Mouse (Mus musculus) fat pad, adult 2 months (tissue): ENCODE measurements around the gene Gbp6.
A peak's percentile ranks its signal among the peaks of the same experiment; 100 is the strongest.
"Not testable (repeated sequence)": the region's sequence is repeated elsewhere in the genome, so short reads cannot be mapped to it uniquely, and the experiment has no call there.

ENCODE experiments used
- DNase-seq: peaks from one replicate; pipeline ENCODE4 v3.0.0-alpha.2; 2011; ENCODE audit warnings: low read depth, low spot score; ENCODE audit errors: extremely low read depth

Gene Gbp6

DNA sequence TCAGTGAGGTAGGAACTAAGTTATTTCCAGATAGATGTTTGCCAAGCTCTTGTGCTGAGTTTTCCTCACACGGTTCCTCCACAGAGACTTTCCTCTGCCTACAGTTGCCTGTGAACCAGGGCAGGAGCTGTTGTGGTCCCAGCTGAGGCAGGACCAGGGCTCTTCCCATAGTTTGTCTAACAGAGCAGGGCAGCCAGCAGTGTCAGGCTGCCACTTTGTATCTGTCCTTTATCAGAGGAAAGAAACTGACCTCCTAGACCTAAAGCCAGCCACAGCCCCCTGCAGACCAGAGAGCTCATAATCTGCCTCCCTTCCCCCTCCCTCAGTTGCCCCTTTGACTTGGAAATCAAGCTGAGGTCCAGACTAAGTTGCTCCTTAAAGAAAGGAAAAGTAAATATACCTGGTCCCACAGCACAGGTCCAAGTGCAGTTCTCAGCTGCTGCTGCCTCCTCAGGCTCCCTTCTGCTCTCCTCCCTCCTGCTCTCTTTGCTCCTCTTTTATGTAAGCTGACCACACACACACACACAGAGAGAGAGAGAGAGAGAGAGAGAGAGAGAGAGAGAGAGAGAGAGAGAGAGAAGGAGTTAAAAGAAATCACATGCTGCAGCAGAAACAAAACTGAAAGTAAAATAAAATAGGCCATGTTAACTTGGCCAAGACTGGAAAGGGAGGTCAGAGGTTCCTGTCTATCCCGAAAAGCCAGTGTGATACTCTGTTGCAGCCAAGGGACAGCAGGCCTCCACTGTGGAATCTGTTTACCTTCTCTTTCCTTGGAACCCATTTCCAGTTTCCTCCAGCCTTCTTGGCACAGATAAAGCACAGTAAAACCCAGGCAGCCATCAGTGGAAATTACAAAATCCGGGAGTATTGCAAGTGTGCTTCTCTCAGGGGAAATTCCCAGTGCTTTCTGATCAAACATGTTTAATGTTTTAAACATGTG, at the start of gene Gbp6, which contains the start of gene Gm43302:
TSS of gene Gbp6 (minus strand) at position 473 of the 940 bp plus-strand sequence.
TSS of gene Gm43302 (minus strand) at position 470 of the 940 bp plus-strand sequence.
- DNase-seq = peak; percentile 7

DNA sequence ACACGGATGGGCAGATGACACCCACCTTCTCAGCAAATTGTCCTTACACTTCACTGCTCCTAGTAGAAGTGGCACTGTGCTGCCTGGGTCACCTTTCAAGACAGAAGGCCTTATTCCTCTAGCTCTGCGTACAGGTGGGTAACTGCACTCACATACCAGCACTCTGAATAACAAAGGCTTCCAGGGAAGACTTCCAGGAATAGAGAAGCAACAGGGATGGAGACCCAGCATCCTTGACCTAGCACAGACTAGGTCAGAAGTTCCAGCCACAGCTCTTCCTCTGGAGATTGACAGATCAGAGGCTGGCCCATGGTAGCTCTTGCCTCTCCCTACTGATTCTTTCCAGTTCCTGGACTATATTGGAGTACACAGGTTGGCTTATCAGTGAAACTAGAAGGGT, 47.8 kb upstream of the Gbp6 start:
- no peak for DNase-seq

DNA sequence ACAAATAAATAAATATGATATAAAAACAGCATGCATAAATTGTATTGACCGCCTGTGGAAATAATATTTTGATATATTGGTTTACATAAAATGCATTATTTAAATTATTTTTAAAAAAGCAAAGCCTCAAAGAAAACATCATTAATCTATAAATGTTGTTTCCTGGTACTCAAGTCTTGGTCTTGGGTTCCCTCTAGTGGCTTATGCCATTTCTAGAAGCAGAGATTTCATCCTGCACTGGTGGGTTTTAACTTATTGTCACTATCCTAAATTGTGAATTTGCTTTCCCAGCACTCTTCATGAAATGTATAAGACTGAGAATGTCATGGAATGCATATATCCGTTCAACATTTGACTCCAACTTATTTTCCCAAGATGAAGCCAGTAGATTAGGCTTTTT, 29.0 kb upstream of the Gbp6 start:
- DNase-seq = no peak

DNA sequence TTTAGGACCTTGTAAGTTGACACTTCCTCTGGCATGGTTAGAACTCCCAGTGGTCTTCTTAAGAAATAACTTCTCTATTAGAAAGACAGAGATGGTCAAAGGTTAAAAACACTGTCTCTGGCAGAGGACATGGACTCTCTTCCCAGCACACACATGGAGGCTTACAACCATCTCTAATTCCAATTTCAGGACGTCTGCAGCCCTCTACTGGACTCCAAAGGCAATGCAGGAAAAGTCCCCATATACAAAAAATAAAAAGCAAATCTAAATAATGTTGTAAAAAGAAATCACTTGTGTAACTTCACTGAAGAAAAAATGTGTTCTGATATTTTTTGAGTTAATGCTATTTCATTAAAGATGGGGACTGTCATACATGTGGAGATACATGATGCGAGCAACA, 17.4 kb upstream of the Gbp6 start:
- no peak for DNase-seq

DNA sequence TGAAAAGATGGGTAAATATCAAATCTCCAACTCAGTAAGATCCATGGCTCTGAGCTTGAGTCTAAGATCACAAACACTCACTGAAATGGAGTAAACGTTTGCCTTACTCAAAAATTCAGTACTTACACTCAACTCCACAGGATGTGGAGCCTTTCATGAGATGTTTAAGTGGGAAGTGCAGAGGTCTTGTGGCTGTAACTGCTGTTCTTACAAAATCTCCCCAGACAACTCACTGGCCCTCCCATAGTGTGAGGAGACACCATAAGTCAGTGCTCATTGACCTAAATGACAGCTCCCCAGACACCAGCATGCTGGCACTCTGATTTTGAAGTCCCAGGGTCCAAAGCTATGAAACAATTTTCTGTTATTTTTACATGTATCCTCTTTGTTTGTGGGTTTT, 15.7 kb upstream of the Gbp6 start:
- not testable (repeated sequence) for DNase-seq

DNA sequence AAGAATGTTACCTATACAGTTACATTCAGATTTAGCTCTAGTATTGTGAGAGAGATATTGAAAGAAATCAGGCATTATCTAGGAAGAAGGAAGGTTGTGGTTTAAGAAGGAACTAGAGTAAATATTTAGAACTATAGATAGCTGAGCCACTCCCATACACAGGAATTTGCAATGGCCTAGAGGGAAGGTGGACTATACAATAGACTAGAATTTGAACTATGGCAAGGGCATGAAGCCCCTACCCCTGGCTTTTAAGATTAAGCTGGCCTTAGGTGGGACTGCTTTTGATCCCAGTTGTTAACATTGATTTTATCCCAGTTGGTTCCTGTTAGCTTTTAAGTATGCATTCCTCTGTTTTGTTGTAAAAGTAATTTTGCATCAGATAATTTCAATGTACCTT, 13.4 kb upstream of the Gbp6 start:
- DNase-seq = not testable (repeated sequence)

DNA sequence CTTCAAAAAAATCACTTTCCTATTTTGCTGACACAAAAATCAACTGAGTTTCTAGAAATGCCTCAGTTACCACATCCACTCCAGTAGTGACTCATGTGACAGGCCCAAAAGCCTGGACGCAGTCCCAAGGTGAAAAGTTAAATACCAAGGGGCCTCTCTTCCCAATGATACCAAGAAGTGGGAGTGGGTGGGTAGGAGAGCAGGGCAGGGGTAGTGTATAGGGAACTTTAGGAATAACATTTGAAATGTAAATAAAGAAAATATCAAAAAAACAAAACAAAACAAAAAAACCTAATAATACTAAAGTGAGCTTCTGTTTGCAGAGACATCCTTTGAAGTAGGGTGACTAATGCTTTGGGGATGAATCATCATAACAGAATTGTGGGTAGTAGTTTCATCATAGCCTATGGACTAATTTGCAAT, 12.7 kb upstream of the Gbp6 start:
- no peak for DNase-seq

DNA sequence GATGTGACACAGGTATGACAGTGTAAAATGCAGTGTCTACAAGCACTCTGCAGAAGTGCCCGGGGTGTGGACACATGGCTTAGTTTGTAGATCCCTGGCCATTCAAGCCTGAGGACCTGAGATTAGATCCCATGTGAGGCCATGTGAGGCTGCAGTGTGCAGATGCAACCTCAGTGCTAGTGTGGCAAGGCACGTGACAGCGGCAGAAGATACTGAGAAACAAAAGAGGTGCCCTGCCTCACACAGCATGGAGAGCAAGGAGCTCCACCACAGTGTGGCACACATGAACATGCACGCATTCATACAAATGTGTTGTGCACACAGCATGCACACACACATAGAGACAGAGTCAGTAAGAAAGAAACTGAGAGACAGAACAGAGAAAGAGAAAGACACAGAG, 12.2 kb upstream of the Gbp6 start:
- not testable (repeated sequence) for DNase-seq

DNA sequence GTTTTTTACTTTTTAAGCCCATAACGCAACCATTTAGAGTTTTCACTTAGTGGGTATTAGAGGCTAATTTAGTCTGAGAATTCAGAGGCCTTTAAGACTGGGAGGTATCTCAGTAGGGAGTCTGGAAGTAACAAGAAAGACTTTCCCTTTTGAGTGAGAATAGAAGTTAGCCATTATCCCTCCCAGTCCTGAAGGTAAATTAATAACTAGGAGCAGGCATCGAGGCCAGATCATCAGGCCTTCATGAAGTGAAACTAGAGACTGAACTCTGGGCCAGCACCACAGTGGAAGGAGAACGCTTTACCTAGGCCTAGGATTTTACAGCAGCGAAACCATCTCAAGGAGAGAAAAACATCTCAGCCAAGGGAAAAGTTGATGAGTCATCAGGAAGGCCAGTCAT, 8.5 kb upstream of the Gbp6 start:
- DNase-seq = no peak

DNA sequence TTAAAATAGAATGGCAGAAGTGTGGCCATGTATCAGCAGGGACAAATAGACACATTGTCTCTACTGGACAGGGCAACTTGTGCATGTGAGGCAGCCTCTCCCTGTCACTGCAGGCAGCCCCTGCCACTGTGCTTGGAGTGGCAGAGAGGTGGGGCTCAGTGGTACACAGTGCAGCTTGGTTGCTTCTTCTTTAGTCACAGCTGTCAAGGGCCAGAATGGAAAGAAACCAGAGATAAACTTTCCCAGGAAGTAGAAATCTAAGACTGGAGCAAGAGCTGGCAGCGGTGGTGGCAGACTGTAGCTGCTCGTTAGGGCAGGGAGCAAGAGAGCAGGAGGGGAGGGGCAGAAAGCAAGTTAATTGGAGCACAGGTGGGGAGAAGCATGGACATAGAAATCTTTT, 8.0 kb upstream of the Gbp6 start:
- DNase-seq = no peak

DNA sequence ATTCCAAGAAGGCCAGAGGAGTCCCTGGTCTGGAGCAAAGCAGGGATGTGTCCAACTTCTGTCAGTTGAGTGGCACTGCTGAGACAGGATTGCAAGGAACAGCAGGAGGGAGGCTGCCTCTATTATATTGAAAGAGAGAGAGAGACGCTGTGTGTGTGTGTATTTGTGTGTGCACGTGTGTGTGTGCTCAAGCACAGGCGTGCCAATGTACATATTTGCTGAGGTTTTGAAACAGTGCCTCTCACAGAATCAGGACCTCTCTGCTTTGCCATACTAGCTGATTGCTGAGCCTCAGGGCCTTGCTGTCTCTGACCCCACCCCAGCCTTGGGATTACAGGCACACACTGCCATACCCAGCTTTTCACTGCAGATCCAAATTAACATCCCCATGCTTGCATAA, 2.2 kb upstream of the Gbp6 start:
- no peak for DNase-seq

DNA sequence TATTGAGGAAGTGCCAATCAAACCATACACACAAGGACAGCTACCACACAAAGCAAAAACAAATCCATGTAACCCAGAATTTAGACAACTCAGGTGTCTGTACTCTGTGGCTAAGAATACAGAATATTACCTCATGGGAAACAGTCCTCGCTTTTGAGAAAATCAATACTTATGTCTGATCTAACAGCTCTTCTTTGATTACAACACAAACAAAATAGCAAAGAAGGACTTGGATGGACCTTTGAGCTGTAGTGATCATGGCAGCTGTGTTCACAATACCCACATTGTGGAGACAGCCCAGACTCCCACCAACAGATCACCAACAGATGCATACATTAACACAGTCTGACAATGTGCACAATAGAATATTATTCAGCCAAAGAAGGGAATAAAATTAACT, 1.0 kb downstream of the Gbp6 start:
- no peak for DNase-seq

DNA sequence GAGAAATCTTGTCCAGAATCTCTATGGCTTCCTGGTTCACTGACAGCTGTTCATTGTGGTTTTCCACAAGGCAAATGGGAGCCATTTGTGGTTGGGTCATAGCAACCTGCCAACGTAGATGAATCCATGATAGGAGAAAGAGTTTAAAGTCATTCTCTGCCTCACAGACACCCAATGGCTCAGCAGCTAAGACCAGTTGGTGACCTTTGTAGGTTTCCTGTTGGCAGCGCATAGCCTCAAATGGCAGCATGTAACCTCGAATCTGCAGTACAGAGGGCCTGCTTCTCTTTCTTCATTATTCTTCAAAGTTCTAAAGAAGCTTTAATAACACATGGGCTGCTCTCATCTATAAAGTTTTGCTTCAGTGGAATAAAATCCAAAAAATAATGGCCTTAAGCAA, 2.6 kb downstream of the Gbp6 start:
- DNase-seq = not testable (repeated sequence)

DNA sequence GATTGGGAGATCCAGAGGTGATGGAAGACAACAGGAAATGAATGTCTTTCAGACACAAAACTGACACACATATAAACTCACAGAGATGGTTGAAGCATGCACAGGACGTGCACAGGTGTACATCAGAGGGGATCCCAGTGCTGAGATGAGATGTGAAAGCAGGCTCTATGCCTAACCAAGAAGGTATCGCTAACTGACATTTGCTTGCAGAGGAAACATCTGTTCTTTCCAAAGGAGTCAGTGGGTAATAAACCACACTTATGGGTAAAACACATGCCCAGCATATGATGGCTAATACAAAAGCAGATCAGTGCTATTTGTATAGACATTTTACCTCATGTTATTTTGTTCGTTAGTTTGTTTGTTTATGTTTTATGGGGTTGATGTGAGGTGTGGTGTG, 32.8 kb downstream of the Gbp6 start:
- not testable (repeated sequence) for DNase-seq

DNA sequence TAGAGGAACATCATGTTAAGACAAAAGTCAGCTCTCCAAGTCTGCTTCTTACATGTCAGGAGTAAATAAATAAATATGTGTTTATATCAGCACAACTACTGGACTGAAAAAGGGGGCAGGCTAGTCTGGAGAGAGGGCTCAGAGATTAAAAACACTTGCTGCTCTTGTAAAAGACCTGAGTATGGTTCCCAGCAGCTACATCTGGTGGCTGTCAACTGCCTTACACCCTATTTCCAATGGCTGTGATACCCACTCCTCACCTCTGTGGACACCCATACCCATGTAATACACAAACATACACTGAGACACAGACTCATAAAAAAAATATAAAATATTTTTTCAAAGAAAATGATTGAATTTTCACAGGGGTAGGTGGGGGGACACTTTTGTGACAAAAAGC, 41.0 kb downstream of the Gbp6 start:
- no peak for DNase-seq

DNA sequence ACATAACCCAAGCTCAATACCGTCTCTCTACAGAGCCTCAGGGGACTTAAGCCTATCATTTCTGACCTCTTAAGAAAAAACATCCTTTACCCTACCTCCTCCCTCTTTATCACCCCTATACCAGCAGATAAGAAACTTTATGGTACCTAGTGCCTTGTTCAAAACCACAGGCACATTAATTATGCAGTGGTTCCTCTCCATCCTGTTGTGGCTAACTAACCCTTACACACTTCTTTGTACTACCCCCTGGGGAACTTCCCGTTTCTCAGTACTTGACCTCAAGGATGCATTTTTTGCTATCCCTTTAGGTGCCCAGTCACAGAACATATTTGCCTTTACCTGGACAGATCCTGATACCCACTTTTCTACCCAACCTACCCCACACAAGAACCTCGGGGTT, 48.8 kb downstream of the Gbp6 start:
- not testable (repeated sequence) for DNase-seq

DNA sequence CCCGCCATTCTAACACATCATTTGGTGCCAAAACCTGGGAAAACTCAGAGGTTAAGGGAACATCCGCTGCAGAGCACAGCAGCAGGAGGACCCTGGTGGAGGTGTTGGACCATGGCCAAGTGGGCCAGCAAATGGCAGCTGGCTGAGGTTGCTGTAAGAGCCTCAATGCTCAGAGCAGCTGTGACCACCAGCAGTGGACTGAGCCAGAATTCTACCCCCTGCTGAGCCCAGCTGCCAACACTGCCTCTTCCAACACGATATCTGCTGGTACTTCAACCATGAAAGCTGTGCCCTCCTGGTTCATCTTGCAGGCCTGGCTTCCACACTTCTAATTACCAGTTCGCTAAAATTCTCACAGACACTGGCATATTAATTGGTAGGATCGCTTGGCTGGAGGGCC, 52.5 kb downstream of the Gbp6 start:
- DNase-seq = not testable (repeated sequence)

DNA sequence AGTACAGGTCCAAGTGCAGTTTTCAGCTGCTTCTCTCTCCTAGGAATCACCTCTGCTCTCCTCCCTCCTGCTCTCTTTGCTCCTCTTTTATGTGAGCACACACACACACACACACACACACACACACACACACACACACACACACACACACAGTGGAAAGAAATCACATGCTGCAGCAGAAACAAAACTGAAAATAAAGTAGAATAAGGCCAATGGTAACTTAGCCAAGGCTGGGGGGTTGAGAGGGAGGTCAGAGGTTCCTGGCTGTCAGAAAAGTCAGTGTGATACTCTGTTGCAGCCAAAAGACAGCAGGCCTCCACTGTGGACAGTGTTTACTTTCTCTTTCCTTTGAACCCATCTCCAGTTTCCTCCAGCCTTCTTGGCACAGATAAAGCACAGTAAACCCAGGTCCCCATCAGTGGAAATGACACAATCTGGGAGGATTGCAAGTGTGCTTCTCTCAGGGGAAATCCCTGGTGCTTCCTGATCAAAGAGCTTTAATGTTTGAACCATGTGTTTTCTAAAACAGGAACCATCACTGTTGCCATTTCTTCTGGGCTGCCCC, 53.9 kb downstream of the Gbp6 start, which contains the start of gene Gbp10:
TSS of gene Gbp10 (minus strand) at position 51 of the 565 bp plus-strand sequence.
- DNase-seq = not testable (repeated sequence)

DNA sequence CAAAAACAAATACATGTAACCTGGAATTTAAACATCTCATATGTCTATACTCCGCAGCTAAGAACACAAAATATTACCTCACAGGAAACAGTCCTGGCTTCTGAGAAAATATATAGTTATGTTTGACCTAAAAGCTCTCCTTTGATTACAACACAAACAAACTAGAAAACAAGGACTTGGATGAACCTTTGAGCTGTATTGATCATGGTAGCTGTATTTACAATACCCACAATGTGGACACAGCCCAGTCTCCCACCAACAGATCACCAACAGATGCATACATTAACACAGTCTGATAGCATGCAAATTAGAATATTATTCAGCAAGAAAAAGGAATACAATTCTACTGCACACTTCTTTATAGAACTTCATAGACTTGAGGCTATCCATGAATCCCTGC, 55.1 kb downstream of the Gbp6 start:
- not testable (repeated sequence) for DNase-seq

DNA sequence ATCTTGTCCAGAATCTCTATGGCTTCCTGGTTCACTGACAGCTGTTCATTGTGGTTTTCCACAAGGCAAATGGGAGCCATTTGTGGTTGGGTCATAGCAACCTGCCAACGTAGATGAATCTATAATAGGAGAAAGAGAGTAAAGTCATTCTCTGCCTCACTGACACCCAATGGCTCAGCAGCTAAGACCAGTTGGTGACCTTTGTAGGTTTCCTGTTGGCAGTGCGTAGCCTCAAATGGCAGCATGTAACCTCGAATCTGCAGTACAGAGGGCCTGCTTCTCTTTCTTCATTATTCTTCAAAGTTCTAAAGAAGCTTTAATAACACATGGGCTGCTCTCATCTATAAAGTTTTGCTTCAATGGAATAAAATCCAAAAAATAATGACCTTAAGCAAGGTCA, 57.5 kb downstream of the Gbp6 start:
- not testable (repeated sequence) for DNase-seq
